Mouse (Mus musculus) thymus, adult 18-20 months (tissue): ENCODE data around the gene Gli2.

ENCODE experiments used
- DNase-seq, 2 experiments: peaks; one replicate each; pipeline ENCODE4 v3.0.0; 2022; ENCODE audit warnings: mixed read lengths in 2 of 2

Gene Gli2

DNA sequence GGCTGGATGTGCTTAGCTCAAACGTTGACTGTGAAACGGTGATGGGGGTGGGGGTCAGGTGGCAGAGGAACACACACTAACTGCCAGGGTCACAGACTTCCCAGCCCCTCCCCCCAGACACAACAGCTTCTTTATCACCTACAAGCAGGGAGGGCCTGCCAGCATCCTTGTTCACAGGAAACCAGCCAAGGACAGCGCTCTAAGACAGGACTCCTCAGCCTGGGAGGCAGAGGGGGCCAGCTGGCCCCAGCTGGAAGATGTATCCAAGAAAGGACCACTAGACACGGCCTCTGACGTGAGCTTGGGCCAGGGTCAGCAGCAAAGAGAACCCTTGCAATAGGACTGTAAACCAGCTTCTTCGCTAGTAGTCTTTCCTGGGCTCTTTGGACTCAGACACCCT, 65.1 kb downstream of the Gli2 start:
- no peak for DNase-seq

DNA sequence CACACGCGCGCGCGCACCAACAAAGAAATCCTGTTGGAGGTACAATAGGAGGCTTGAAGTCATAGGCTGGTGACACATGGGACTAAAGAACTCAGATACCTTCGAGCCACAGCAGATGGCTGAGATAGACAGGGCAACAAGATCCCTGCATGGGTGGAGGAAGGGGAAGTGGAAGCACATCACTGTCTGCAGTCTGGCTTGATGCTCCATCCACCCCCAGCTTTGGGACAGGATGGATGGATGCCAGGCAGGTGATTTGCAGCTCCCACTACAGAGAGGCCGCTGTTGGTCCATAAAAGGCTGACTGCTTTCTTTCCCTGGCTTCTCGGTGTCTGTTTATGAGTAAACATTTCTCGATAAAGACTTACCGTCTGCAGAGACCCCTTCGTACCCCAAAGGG, 65.9 kb downstream of the Gli2 start:
- no peak for DNase-seq

DNA sequence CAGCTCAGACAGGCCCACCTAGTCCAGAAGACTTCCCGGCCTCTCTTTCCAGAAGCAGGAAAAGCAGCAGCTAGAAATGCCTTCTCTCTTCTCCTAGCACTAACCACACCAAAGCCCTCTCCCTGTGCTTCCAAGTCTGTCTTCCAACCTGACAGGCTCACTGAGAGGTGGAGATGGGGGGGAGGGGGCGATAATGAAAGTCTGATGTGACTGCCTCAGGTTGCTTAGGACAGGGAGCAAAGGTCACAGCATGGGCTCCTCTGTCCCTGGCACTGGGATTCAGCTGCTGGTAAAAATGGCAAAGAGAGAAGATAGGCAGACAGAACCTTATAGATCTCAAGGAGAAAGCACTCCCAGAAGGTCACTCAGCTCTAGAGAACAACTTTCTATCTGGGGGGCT, 70.0 kb downstream of the Gli2 start:
- no peak for DNase-seq

DNA sequence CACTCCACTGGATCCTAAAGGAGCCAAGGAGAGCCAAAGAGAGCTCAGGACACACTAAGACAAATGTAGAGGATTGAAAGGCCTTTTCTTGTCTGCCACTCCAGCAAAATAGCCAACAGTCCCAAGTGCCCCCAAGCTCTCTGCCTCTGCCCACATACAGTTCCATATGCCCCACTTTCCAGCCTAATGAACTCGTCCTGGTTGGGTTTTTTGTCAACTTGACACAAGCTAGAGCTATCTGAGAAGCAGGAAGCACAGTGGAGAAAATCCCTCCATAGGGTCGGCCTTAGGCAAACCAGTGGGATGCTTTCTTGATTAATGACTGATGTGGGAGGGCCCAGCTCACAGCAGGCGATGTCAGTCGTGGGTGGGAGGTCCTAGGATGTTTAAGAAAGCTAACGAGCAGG, 70.6 kb downstream of the Gli2 start:
- no peak for DNase-seq

DNA sequence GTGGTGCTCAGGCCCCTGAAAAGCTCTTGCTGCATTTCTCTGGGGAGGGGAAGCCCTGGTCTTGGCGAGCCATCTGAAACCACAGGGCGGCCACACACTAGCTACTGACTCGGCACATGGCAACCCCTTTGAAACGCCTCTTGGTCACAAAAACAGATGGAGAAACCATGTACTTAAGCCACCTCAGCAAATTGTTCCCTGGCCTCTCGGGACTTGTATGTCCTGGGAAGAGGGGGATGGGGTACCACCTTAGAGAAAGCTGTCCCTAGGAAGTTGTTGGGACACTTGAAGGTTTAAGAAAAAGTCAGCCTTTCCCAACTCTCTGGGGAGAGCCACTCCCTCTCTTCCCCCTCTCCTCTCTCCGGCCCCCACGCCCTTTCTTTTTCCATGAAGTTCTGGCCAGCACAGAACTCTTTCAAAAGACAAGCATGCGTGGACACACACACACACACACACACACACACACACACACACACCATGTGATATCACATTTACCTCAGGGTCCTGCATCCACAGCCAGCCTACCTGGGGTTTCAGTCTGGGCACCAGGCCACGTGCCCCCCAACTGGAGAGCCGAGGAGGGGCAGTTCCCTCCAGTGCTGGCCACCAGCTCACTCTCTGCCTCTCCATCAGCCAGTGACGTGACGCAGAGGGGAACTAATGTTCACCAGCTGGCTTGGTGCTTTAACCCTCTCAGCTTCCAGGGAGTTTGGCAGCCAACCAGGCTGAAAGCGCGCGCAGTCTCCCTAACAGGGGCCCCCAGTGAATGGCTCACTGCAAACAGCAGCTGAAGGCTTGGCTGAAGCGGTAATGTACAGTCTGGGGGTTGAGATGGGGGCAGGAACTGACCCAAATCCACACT, 71.2 kb downstream of the Gli2 start:
- no peak for DNase-seq

DNA sequence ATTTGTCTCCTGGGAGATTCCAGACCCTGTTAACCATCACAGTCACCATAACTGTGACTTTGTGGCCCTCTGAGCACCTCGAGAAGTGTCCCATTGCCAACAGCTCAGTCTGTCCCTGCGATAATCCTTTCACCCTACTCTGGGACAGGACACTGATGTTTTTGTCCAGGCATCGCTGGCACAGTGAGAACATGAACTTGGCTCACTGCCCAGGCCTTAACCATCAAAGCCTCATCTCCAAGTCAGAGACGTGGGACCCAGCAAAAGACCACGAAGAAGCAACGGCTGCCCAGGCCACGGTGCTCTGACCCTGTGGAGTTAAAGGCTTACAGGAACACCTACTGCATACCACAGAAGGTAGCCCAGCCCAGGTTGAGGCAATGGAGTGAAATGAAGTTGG, 72.8 kb downstream of the Gli2 start:
- no peak for DNase-seq

DNA sequence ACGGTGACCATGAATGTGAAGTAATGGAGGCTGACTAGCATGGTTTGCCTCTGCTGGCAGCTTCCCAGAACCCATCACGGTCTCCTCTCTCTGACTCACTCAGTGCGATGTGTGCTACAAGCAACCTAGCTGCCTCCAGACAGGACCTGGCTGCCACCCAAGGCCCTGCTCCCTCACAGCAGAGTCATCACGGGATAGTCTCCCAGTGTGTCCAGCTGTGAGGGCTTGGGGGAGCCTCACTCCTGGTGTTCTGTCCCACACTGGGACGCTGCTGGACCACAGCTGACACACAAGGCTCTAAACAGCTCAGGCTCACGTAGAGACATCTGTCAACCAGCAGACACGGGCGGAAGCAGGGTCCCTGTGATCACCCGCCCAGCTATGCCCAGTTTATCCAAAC, 76.8 kb downstream of the Gli2 start:
- DNase-seq = no peak

DNA sequence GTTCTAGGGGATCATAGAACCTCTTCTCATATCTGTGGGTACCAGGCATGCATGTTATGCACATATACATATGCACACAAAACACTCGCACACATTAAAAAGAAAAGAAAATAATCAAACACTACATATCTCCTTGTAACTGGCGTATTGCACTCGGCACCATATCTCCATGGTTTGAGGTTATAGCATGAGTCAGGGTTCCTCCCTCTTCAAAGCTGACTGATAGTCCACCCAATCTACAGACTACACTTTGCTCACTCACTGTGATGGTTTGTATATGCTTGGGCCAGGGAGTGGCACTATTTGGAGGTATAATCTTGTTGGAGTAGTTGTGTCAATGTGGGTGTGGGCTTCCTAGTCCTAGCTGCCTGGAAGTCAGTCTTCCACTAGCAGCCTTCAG, 78.0 kb downstream of the Gli2 start:
- no peak for DNase-seq

DNA sequence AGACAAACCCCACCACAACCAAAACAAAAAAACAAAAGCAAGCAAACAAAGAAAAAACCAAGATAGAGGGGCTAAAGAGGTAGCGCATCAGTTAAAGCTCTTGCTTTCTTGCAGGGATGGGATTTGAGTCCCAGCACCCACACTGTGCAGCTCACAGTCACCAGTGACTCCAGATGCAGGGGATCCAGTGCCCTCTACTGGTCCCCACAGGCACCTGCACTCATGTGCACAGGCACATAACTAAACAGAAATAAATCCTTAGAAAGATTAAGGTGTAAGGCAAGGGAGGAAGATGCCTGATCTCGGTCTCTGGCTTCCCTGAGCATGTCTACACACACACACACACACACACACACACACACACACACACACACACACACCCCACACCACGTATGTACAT, 83.4 kb downstream of the Gli2 start:
- DNase-seq = no peak

DNA sequence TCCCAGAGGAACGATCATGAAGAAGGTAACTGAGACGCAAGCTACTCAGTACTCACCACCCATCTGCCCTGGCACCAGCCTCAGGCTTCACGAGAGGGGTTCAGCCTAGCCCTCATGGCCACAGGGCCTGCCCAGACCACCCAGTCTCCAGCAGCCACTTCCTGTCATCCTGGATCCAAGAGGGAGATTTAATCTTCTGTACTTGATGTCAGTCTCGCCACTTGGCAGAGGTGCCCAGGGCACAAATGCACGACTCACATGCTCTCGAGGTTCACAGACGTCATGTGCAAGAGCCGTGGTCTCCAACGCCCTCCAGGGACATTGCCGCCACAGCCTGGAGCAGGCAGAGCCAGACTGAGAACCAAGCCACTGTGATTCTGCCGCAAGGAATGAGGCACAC, 84.0 kb downstream of the Gli2 start:
- DNase-seq = no peak

DNA sequence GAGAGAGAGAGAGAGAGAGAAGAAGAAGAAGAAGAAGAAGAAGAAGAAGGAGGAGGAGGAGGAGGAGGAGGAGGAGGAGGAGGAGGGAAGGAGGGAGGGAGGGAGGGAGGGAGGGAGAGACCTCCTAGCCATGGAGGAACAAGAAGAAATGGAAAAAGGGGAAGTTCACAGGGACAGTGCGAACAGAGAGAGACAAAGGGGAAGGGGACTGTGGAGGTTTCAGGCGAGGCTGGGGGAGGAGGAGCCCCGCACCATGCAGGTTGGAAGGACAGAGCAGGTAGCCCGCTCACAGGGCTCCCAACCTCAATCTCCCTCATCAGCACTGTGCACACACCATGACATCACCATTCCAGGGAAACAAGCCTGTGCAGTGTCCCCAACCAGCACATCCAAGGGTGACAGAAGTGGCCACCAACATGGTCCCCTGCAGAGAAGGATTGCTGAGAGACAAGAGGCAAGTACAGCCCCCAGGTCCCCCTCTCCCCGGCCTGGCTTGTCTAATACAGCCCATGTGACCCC, 84.7 kb downstream of the Gli2 start:
- DNase-seq = no peak

DNA sequence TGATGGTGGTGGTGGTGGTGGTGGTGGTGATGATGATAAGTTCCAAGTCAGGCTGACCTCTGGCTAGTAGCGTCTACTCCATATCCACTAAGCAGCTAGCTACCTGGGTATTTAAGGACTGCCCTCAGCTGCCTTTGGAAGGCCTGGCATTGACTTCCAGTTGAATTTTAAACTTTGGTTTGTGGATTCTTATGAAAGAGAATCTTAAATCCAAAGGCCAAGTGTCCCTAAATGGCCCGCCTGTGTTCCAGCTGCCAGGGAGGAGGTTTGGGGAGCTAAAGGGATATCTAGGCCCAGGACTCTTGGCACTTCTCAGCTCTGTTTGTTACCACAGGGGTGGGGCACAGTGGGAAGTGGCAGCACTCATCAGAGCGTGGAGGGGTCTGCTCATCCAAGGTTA, 85.4 kb downstream of the Gli2 start:
- DNase-seq = no peak

DNA sequence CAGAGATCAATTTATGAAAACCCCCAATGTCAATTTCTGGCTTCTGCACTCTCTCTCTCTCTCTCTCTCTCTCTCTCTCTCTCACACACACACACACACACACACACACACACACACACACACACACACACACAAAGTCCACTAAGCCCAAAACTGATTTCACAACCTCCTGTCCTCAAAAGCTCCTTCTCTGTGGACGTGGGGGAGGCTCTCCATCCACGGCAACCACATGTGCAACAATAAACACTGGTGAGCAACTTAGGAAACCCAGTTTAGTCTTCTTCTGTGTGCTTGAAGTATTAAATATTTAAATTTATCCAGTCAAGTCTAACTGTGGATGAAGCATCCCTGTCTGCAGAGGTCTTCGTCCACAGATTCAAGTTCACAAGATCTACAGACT, 86.1 kb downstream of the Gli2 start:
- DNase-seq = no peak

DNA sequence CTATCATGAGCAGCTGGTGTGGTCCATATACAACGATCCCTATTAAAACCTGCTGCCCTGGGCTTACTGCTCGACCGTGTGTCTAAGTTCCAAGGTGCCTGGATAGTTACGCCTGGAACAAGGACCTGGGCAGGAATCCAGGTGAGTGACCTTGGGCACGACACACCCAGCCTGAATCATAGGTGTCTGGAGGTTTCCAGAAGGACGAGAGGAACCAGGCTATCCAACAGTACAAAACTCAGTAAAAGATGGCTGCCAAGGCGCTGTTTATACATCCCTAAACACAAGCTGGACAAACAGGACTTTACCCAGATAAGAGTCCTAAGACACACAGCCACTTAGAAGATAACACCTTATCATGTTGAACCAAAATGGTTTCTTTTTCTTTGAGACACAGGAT, 94.8 kb downstream of the Gli2 start:
- no peak for DNase-seq

DNA sequence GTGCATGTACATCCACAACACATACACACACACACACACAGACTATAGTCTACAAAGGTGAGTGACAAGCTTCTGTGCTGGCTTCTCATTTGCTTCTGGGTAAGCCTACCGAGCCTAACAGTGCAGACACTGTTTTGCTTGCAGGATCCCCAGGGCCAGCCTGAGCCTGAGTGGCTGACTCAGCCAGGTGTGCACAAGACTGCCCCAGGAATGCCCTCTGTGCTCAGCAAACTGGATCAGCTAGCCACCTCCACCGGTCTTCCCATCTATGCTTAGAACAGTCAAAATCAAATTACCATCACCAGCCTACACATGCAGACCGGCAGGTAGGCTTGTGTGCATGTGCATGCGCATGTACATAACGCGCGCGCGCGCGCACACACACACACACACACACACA, 97.6 kb downstream of the Gli2 start:
- no peak for DNase-seq

DNA sequence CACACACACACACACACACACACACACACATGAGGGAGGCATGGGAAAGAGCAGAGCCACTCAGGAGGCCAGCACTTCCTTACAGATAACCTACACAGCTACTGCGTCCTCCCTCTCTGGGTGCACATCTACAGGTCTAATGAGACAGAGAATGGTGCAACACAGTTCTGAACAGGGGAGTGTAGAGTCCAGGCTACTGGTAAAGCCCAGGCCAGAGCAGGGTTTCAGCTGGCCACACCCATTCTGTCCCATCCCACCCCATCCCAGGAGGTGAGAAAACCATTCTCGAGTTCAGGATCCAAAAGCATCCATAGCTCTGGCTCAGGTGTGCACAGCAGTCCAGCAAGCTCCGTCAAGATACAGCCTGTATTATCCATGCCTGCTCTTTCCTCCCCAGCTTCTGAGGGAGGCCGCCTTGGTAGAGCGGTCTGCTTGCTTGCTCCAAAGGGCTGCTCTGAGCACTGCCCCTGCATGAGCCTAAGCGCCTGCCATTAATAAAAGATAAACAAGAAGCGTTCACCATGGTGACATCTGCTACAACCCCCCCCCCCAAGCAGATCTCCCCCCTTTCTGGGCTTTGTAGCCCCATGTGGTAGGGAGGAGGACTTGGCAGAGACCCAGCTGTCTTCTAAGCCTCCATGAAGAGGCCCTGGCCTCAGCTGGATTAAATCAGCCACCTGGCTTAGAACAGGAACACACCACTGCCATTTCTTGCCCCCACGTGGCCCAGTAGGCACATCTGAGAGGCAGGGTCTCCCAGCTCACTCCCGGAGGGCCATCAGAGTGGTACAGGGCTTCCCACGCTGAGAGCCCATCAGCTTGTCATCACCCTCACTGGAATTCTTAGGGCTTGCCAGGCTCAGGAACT, 98.8 kb downstream of the Gli2 start:
- no peak for DNase-seq

DNA sequence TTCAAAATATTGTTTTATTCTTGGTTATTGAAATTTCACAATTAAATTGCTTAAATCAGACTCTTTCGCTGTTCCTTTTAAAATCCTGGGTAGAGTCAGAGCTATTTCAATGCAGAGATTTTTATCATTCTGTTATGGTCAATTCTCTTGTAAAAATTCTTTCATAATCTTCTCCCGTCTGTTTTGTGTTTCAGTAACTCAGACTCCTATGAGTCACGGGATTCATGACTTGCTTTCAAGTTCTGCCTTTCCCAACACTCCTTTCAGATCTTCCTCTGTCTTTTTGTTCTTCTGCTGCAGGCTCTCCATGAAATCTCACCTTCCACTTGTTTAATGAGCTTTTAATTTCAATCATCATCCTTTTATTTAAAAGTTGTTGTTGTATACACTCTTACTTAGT, 100.4 kb downstream of the Gli2 start:
- no peak for DNase-seq

DNA sequence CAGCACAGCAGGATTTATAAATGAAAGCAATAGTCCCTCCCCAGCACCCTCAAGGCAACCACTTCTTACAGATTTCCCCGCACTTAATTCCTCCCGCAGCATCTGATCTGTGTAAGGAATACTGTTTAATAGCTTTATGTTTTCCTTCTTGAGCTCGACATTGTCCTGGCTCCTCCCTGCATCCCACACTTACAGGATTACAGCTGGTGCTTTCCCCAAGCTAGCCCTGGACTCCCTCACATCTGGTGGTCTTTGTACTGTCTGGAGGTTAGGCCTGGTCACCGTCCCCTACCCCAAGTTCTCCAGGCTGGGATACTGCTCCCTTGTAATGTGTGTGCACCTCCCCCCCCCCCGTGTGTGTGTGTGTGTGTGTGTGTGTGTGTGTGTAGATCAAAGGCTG, 101.1 kb downstream of the Gli2 start:
- no peak for DNase-seq

DNA sequence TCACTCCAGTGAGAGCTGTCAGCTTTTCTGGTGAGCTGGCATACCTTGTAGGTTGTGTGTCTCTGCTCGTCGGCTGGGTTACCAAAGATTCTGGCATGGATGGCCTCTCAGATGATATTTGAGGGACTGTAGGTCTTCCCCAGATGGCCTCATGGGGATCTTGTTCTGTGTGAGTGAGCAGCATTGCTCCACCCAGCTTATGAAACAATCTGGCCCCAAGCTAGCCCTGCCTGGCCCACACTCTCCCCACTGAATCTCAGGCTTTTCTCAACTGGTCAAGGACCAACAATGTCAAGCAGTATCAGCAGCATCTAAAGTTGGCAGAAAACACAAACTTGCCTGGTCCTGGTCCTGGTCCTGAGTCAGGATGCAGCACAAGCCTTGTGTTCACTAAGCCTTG, 105.0 kb downstream of the Gli2 start:
- no peak for DNase-seq

DNA sequence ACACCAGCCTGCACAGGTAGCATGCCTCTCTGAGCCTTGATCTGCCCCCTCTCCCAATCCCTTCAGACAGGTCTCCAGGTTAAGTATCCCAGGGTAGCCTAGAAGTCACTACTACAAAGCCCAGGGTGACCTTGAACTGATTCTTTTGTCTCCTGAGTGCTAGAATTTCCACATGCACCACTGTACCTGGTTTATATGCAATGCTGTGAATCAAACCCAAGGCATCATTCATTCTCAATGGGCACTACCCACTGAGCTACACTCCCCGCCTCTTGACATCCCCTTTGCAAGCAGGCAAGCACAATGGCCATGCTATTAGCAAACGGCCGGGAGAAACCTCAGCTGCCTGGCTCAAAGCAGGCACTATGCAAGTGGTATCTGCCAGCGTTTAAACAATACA, 106.2 kb downstream of the Gli2 start:
- no peak for DNase-seq

DNA sequence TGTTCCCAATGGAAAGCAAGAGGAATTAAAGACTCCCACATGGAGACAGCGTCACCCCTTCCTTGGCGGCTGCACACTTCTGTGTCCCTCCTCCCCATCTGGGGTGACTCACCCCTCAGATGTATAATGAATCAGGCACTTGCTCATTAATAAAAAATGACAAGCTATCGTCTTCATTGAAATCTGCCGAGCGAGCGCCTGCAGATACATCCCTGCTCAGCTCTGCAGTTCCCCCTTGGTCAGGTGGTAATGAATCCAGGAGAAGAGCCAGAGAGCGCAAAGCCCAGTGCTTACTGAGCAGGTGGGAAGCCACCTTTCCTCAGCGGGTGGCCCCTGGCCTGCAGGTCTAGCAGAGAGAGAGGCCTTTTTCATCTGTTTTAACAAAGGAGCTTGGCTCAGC, 112.1 kb downstream of the Gli2 start:
- no peak for DNase-seq

DNA sequence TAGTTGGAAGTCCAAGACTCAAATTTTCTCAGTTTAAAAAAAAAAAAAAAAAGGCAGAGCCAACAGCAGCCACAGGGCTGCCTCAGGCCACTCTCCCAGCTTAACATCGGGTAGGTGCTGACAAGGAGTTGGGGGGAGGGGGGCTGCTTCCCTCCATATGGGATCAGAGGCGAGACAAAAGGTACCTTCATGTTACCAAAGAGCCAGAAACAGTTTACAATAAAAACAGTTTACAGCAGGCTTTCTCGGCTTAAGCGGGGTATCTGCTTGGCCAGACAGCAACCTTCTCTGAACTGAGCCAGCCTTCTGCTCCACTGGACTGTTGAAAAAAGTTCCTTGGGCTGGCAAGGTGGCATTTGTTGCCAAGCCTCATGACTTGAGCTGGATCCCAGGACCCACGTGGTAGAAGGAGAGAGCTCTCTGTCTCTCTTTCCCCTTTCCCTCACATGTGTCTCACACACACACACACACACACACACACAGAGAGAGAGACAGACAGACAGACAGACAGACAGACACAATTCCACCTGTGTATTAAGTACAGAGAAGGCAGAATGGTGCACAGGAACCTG, 113.1 kb downstream of the Gli2 start:
- no peak for DNase-seq

DNA sequence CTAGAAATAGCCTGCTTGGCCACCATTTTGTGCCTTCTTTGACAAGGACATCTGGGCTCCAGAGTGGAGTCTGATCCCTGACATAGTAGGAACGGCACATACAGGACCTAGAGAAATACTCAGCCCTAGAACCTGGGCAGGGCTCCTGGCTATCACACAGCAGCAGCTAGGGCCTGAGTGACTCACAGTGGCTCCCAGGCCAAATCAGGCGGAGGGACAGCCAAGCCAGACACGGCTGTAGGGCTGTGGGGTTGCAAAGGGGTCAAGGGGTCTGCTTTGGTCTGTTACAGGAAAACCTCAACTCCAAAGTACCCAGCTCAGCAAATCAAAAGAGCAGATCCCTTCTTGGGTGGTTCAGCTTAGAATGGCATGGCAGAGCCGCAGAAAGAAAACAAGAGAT, 115.2 kb downstream of the Gli2 start:
- no peak for DNase-seq

DNA sequence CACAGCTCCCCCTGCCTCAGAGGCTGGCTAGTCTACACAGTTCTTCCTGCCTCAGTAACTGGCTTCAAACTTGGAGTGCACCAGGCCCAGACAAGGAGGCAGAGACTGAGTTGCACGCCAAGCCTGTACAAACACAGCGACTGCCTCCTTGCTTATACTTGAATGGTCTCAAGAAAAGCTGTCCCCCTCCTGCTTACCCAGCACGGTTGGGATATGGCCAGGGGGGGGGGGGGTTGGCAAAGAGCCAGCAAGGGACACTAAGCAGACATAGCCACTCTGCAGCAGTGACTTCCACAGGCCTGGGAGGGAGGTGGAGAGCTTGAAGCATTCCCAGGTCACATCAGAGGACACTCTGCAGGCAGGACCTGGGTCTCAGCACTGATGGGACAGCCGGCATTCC, 117.3 kb downstream of the Gli2 start:
- no peak for DNase-seq
